Mouse (Mus musculus) G1E (cell line): ENCODE data around the gene Tmem217. TPM values are rescaled to one million over a fixed set of nuclear protein-coding genes. Genes with fewer than 3 reads are reported as not detected.

Experiments
- ATAC-seq: 2 replicates; pipeline ENCODE4 v1.8.0; 2016; ENCODE audit warnings: mild to moderate bottlenecking; ENCODE audit not compliant: insufficient number of reproducible peaks, poor library complexity, low FRiP score, severe bottlenecking; ENCODE audit errors: extremely low read depth
- DNase-seq: peaks from one replicate; pipeline ENCODE4 v3.0.0; 2012; ENCODE audit warnings: low spot score
- H3K27me3 ChIP-seq: 2 replicates; pipeline ENCODE4 v1.6.1; 2012; ENCODE audit warnings: mild to moderate bottlenecking, low read length, inconsistent platforms; ENCODE audit not compliant: insufficient read depth
- H3K36me3 ChIP-seq: replicated peaks from 2 replicates; pipeline ENCODE3; 2012; ENCODE audit warnings: mild to moderate bottlenecking, inconsistent platforms
- H3K4me1 ChIP-seq: 2 replicates; pipeline ENCODE4 v1.6.1; 2012; ENCODE audit warnings: low read depth, low read length, inconsistent platforms, mixed read lengths; ENCODE audit not compliant: insufficient read depth
- H3K4me3 ChIP-seq: 2 replicates; pipeline ENCODE4 v1.5.1; 2012; ENCODE audit warnings: low read depth, mild to moderate bottlenecking, inconsistent platforms, low read length, moderate library complexity, mixed read lengths
- H3K9me3 ChIP-seq: replicated peaks from 2 replicates; pipeline ENCODE4 v1.6.1; 2012; ENCODE audit warnings: inconsistent platforms
- CTCF ChIP-seq: IDR thresholded peaks from 2 replicates; pipeline ENCODE4 v1.5.1; 2012; ENCODE audit warnings: low read depth, low read length, inconsistent platforms, mixed read lengths
- GATA1 ChIP-seq: IDR thresholded peaks from 2 replicates; pipeline ENCODE4 v1.6.1; 2012; ENCODE audit warnings: borderline replicate concordance, low read length, inconsistent platforms, mixed read lengths
- GATA2 ChIP-seq: IDR thresholded peaks from 2 replicates; pipeline ENCODE4 v1.6.1; 2012; ENCODE audit warnings: low read depth, low read length, inconsistent platforms, borderline replicate concordance
- POLR2AphosphoS5 ChIP-seq: IDR thresholded peaks from 2 replicates; pipeline ENCODE4 v1.6.1; 2012; ENCODE audit warnings: low read depth, low read length, inconsistent platforms; ENCODE audit not compliant: insufficient replicate concordance
- TAL1 ChIP-seq: conservative IDR thresholded peaks from 2 replicates; pipeline ENCODE4 v1.6.1; 2012; ENCODE audit warnings: low read depth, low read length, inconsistent platforms, mixed read lengths
- polyA plus RNA-seq: library from polyadenylated mRNA; stranded (reverse); fragments of >175 nt; gene quantifications from 2 replicates; pipeline ENCODE4 v1.2.3, GENCODE M21; 2012
- total RNA-seq, 2 experiments: library from RNA; stranded (forward) in 1 of 2; stranded (reverse) in 1 of 2; fragments of 200-1000 nt in 1 of 2; fragments of >200 nt in 1 of 2; fragmentation: Nextera tagmentation in 1 of 2; gene quantifications; 2 replicates each; pipeline ENCODE4 v1.2.3; 2014 to 2017

Gene Tmem217
- total and polyA plus RNA-seq, 3 experiments, result 0.33 TPM; not detected in 2

- peaks cover 7% of the 10 kb centered on the region for H3K9me3 ChIP-seq
- no peak overlapping the region for H3K4me3 ChIP-seq
- H3K36me3 ChIP-seq, result no peaks in the 10 kb centered on the region
- H3K4me1 ChIP-seq, result peaks cover 58% of the 10 kb centered on the region
- ATAC-seq, result no peak
- no peaks in the 10 kb centered on the region for H3K27me3 ChIP-seq
- no peak for DNase-seq
- TF ChIP-seq GATA2, result no peak
- TF ChIP-seq TAL1, result no peak
- no peak for TF ChIP-seq CTCF
- no peak for TF ChIP-seq POLR2AphosphoS5
- TF ChIP-seq GATA1, result no peak
These were observed 66.6 kb downstream of the Tmem217 start for GRCm38 (mm10) chr17:29485336-29486233.

GRCm38 (mm10) chr17:29484431-29484830, 67.8 kb downstream of the Tmem217 start:
- Histone ChIP-seq H3K36me3 (no peaks in the 10 kb centered on the region), H3K9me3 (peaks cover 7% of the 10 kb centered on the region), H3K4me1 (peaks cover 58% of the 10 kb centered on the region), H3K4me3 (no peak overlapping the region), H3K27me3 (no peaks in the 10 kb centered on the region)
- TF ChIP-seq GATA2 (no peak), GATA1 (no peak), TAL1 (no peak), CTCF (no peak), POLR2AphosphoS5 (no peak)
- DNase-seq, result no peak
- no peak for ATAC-seq

GRCm38 (mm10) chr17:29483282-29483681, 68.9 kb downstream of the Tmem217 start:
- no peaks in the 10 kb centered on the region for H3K36me3 ChIP-seq
- no peak for DNase-seq
- no peaks in the 10 kb centered on the region for H3K27me3 ChIP-seq
- no peak overlapping the region for H3K4me3 ChIP-seq
- H3K9me3 ChIP-seq, result peaks cover 7% of the 10 kb centered on the region
- peaks cover 54% of the 10 kb centered on the region for H3K4me1 ChIP-seq
- no peak for TF ChIP-seq GATA2
- no peak for ATAC-seq

GRCm38 (mm10) chr17:29482632-29483031, 69.6 kb downstream of the Tmem217 start:
- TF ChIP-seq GATA1, result no peak
- TF ChIP-seq TAL1, result no peak
- TF ChIP-seq CTCF, result no peak
- TF ChIP-seq POLR2AphosphoS5, result no peak
- TF ChIP-seq GATA2, result no peak
- H3K4me1 ChIP-seq, result peaks cover 56% of the 10 kb centered on the region
- no peak for ATAC-seq
- no peak overlapping the region for H3K4me3 ChIP-seq
- H3K36me3 ChIP-seq, result no peaks in the 10 kb centered on the region
- no peak for DNase-seq
- H3K27me3 ChIP-seq, result no peaks in the 10 kb centered on the region
- peaks cover 7% of the 10 kb centered on the region for H3K9me3 ChIP-seq

GRCm38 (mm10) chr17:29480256-29480655, 71.9 kb downstream of the Tmem217 start:
- H3K4me1 ChIP-seq, result peaks cover 42% of the 10 kb centered on the region
- ATAC-seq, result no peak

GRCm38 (mm10) chr17:29478271-29478670, 73.9 kb downstream of the Tmem217 start:
- Histone ChIP-seq H3K4me3 (no peak overlapping the region), H3K36me3 (no peaks in the 10 kb centered on the region), H3K4me1 (peaks cover 30% of the 10 kb centered on the region), H3K9me3 (peaks cover 7% of the 10 kb centered on the region), H3K27me3 (no peaks in the 10 kb centered on the region)
- DNase-seq (no peak), ATAC-seq (no peak; the same call in 1 of the 2 replicates)
- no peak for TF ChIP-seq GATA1
- no peak for TF ChIP-seq TAL1
- no peak for TF ChIP-seq CTCF
- TF ChIP-seq POLR2AphosphoS5, result no peak
- no peak for TF ChIP-seq GATA2

More at GRCm38 (mm10) chr17:29480256-29480655, 71.9 kb downstream of the Tmem217 start:
- H3K9me3 ChIP-seq, result peaks cover 7% of the 10 kb centered on the region
- no peak for DNase-seq
- no peak overlapping the region for H3K4me3 ChIP-seq
- TF ChIP-seq CTCF (no peak), POLR2AphosphoS5 (no peak), TAL1 (no peak), GATA2 (no peak), GATA1 (no peak)
- H3K27me3 ChIP-seq, result no peaks in the 10 kb centered on the region
- H3K36me3 ChIP-seq, result no peaks in the 10 kb centered on the region

DNA sequence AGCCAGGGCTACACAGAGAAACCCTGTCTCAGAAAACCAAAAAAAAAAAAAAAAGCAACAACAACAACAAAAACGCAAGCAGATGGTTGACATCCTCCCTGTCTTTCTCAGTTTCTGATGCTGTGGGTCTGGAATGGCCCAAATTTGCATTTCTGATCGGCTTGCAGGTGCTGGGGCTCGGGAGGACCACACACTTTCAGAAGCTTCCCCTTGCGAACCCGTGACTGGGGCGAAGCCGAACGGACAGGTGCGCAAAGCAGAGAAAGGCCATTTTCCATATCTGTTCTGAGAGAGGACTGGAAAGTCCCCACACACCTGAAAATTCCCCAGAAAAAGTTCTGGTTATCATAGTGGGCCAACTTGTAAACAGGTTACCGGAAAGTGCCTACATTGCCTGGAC, 74.8 kb downstream of the Tmem217 start:
- ATAC-seq (no peak), DNase-seq (no peak)
- no peaks in the 10 kb centered on the region for H3K36me3 ChIP-seq
- H3K4me1 ChIP-seq, result peaks cover 27% of the 10 kb centered on the region
- no peaks in the 10 kb centered on the region for H3K27me3 ChIP-seq
- TF ChIP-seq CTCF (no peak), TAL1 (no peak), POLR2AphosphoS5 (no peak), GATA2 (no peak), GATA1 (no peak)
- H3K9me3 ChIP-seq, result peaks cover 2% of the 10 kb centered on the region
- no peak overlapping the region for H3K4me3 ChIP-seq
